Mouse (Mus musculus) brain, embryonic 14.5 days (tissue): ENCODE results near the gene B4galnt1. TPM values are rescaled to one million over a fixed set of nuclear protein-coding genes. Genes with fewer than 3 reads are reported as not detected.

Experiments
- DNase-seq: peaks from one replicate; pipeline ENCODE4 v3.0.0-alpha.2; 2011; ENCODE audit warnings: low read depth
- CTCF ChIP-seq: fragments of 200-500 bp; IDR thresholded peaks from 2 replicates; pipeline ENCODE4 v1.5.1; 2012; ENCODE audit warnings: inconsistent platforms, mild to moderate bottlenecking, moderate library complexity, borderline replicate concordance; ENCODE audit not compliant: insufficient read depth, insufficient read length; ENCODE audit errors: extremely low read depth
- POLR2A ChIP-seq: fragments of 200-500 bp; IDR thresholded peaks from 2 replicates; pipeline ENCODE4 v1.6.1; 2012; ENCODE audit warnings: mild to moderate bottlenecking, inconsistent platforms, borderline replicate concordance; ENCODE audit not compliant: poor library complexity, insufficient read depth, insufficient read length, severe bottlenecking; ENCODE audit errors: extremely low read depth
- polyA plus RNA-seq: library from polyadenylated mRNA; depleted of rRNA; stranded (reverse); fragments of >200 nt; gene quantifications from 2 replicates; pipeline ENCODE4 v1.2.3, GENCODE M21; 2012

Gene B4galnt1
- polyA plus RNA-seq, 1 experiment, result 72.4 TPM

- no peak for DNase-seq
- TF ChIP-seq CTCF (no peak), POLR2A (no peak)
Measured at GRCm38 (mm10) chr10:127199068-127199467, 34.0 kb downstream of the B4galnt1 start.

- TF ChIP-seq POLR2A (no peak), CTCF (no peak)
- DNase-seq, result no peak
Measured at GRCm38 (mm10) chr10:127199474-127199873, 34.4 kb downstream of the B4galnt1 start.

- no peak for DNase-seq
- no peak for TF ChIP-seq POLR2A
- peak; percentile 14; the same call in 1 of the 2 replicates for TF ChIP-seq CTCF
Measured at GRCm38 (mm10) chr10:127200279-127200678, 35.3 kb downstream of the B4galnt1 start.

GRCm38 (mm10) chr10:127203106-127203505 lies 38.1 kb downstream of the B4galnt1 start:
- TF ChIP-seq CTCF (no peak), POLR2A (no peak)
- DNase-seq, result no peak

GRCm38 (mm10) chr10:127204589-127204988 lies 39.6 kb downstream of the B4galnt1 start:
- TF ChIP-seq CTCF, result no peak
- no peak for TF ChIP-seq POLR2A
- no peak for DNase-seq

GRCm38 (mm10) chr10:127205373-127205772 lies 40.3 kb downstream of the B4galnt1 start:
- no peak for TF ChIP-seq CTCF
- TF ChIP-seq POLR2A, result no peak
- DNase-seq, result no peak

- no peak for DNase-seq
- TF ChIP-seq POLR2A, result no peak
- TF ChIP-seq CTCF, result no peak
Measured at GRCm38 (mm10) chr10:127208921-127209320, 43.9 kb downstream of the B4galnt1 start.

GRCm38 (mm10) chr10:127209928-127210570 lies 45.0 kb downstream of the B4galnt1 start:
- TF ChIP-seq CTCF (no peak), POLR2A (no peak)
- no peak for DNase-seq

GRCm38 (mm10) chr10:127210961-127211405 lies 46.0 kb downstream of the B4galnt1 start:
- TF ChIP-seq CTCF (no peak), POLR2A (no peak)
- DNase-seq, result peak; percentile 27

GRCm38 (mm10) chr10:127211414-127211854 lies 46.4 kb downstream of the B4galnt1 start, which contains the start of gene Pip4k2c:
Gene Pip4k2c, minus strand, starts transcription at chr10:127211585.
- TF ChIP-seq POLR2A (peak; percentile 73; the same call in 1 of the 2 replicates), CTCF (no peak)
- peak; percentile 93 for DNase-seq

- TF ChIP-seq POLR2A (no peak), CTCF (no peak)
- DNase-seq, result no peak
Measured at GRCm38 (mm10) chr10:127213272-127213671, 48.2 kb downstream of the B4galnt1 start.
